In the genomic region with DNA sequence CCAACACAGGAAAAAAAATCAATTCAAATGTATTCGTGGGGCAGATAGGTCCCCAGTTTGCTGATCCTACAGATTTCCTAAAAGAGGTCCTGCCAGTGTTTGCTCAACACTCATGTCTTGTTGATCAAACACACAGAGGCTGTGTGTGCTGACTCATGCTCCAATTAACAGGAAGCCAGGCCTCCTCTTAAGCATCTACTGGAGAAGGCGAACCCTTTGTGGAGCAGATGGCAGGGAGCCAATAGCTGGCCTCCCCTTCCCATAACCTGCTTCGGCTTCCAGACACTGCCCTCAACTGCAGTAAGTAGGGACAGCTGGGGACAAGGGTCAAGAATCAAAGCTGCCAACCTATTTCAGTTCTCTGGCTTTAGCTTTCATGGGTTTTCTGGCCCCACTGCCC, we compare ENCODE assay signal across 9 mouse cellular contexts. TPM values are rescaled to one million over a fixed set of nuclear protein-coding genes. Genes with fewer than 3 reads are reported as not detected.
DNase-seq lines count a peak whose midpoint lies in the region; ATAC-seq and TF ChIP-seq lines count a peak whose summit lies in the region.
"Had no signal": no experiment of that assay in that cellular context is flagged by ENCODE, and none has a peak within 500 bp of the region (broad histone marks: within the 10 kb centered on the region; RNA-seq: fewer than 3 reads in every experiment).

No protein-coding gene starts in this region.

- H3K4me3 ChIP-seq in forebrain, embryonic 10.5 days, result no peak overlapping the region
- H3K4me3 ChIP-seq in forebrain, embryonic 11.5 days (ENCODE audit: low read depth, low read length), result no peak overlapping the region
- H3K4me3 ChIP-seq in MEL (ENCODE audit: control insufficient read depth in 1 of 2, insufficient read depth in 1 of 2, low read depth in 2 of 2, low read length in 2 of 2), result no peak overlapping the region
- H3K4me3 ChIP-seq in forebrain, embryonic 14.5 days (ENCODE audit: low read depth, low read length), result no peak overlapping the region
- no peak overlapping the region for H3K4me3 ChIP-seq in lung, postnatal 0 days (ENCODE audit: low read depth, low read length)

- WGBS in forebrain, embryonic 10.5 days, result 62% methylated on average over 3 of the region's 3 CpGs
- WGBS in forebrain, embryonic 11.5 days, result 50% methylated on average over 3 of the region's 3 CpGs
- WGBS in forebrain, embryonic 14.5 days, result 6% methylated on average over 3 of the region's 3 CpGs
- WGBS in lung, postnatal 0 days, result 2% methylated on average over 3 of the region's 3 CpGs

- no peak for TF ChIP-seq RAD21 in MEL (IDR thresholded peaks at IDR 0.05; ENCODE audit: low read depth, low read length)

- ATAC-seq in forebrain, embryonic 11.5 days (replicated peaks; ENCODE audit: low FRiP score), result no peak
- peak; percentile 62; the same call in 1 of the 2 replicates for ATAC-seq in forebrain, embryonic 14.5 days
- peak; percentile 67 for ATAC-seq in lung, postnatal 0 days

- H3K4me1 ChIP-seq in forebrain, embryonic 10.5 days, result peaks cover 19% of the 10 kb centered on the region
- H3K4me1 ChIP-seq in forebrain, embryonic 11.5 days (replicated peaks; ENCODE audit: control insufficient read depth, insufficient read depth, low read length), result peaks cover 4% of the 10 kb centered on the region; the same call in 1 of the 2 replicates
- no peaks in the 10 kb centered on the region for H3K4me1 ChIP-seq in MEL (ENCODE audit: control insufficient read depth in 1 of 2, insufficient read depth in 2 of 2, low read length in 2 of 2)
- peaks cover 9% of the 10 kb centered on the region for H3K4me1 ChIP-seq in forebrain, embryonic 14.5 days (ENCODE audit: control insufficient read depth, insufficient read depth, low read length)
- peaks cover 17% of the 10 kb centered on the region; the same call in 1 of the 2 replicates for H3K4me1 ChIP-seq in lung, postnatal 0 days (ENCODE audit: insufficient read depth, low read depth, low read length)

- H3K4me2 ChIP-seq in forebrain, embryonic 11.5 days (ENCODE audit: low read depth, low read length, severe bottlenecking), result no peak overlapping the region
- no peak overlapping the region for H3K4me2 ChIP-seq in forebrain, embryonic 14.5 days (ENCODE audit: low read length)
- 0 out of 2 replicates have a peak overlapping the region, but pooled peaks have one; percentile 4 for H3K4me2 ChIP-seq in lung, postnatal 0 days (replicated peaks; ENCODE audit: low read depth, low read length)

- no peaks in the 10 kb centered on the region for H3K79me2 ChIP-seq in MEL (ENCODE audit: control insufficient read depth, insufficient read depth, low read length, poor library complexity)

- no peaks in the 10 kb centered on the region for H3K27me3 ChIP-seq in forebrain, embryonic 10.5 days (ENCODE audit: poor library complexity, severe bottlenecking)
- H3K27me3 ChIP-seq in forebrain, embryonic 11.5 days (ENCODE audit: control insufficient read depth, insufficient read depth, low read length), result no peaks in the 10 kb centered on the region
- peaks cover 1 to 2% of the 10 kb centered on the region in 2 experiments; a peak in 2 of 4 replicates for H3K27me3 ChIP-seq in MEL (ENCODE audit: control insufficient read depth in 1 of 2, insufficient read depth in 2 of 2, low read length in 2 of 2)
- no peaks in the 10 kb centered on the region for H3K27me3 ChIP-seq in forebrain, embryonic 14.5 days (replicated peaks; ENCODE audit: control insufficient read depth, insufficient read depth, low read length)
- no peaks in the 10 kb centered on the region for H3K27me3 ChIP-seq in lung, postnatal 0 days (replicated peaks; ENCODE audit: insufficient read depth, low read length)

- peaks cover 7% of the 10 kb centered on the region; the same call in 1 of the 2 replicates for H3K9me3 ChIP-seq in forebrain, embryonic 10.5 days
- no peaks in the 10 kb centered on the region; the same call in 1 of the 2 replicates for H3K9me3 ChIP-seq in forebrain, embryonic 11.5 days (ENCODE audit: control insufficient read depth, low read length)
- no peaks in the 10 kb centered on the region for H3K9me3 ChIP-seq in MEL (replicated peaks; ENCODE audit: insufficient read depth, low read length)
- H3K9me3 ChIP-seq in forebrain, embryonic 14.5 days (replicated peaks; ENCODE audit: control insufficient read depth, low read length), result no peaks in the 10 kb centered on the region
- no peaks in the 10 kb centered on the region for H3K9me3 ChIP-seq in lung, postnatal 0 days (ENCODE audit: low read length)

- peak overlapping the region; percentile 46; the same call in 1 of the 2 replicates for H3K27ac ChIP-seq in forebrain, embryonic 10.5 days
- no peak overlapping the region for H3K27ac ChIP-seq in forebrain, embryonic 11.5 days (ENCODE audit: low read depth, low read length)
- H3K27ac ChIP-seq in MEL (ENCODE audit: control insufficient read depth, low read depth, low read length), result no peak overlapping the region
- no peak overlapping the region for H3K27ac ChIP-seq in forebrain, embryonic 14.5 days (ENCODE audit: low read depth, low read length)
- H3K27ac ChIP-seq in lung, postnatal 0 days (ENCODE audit: low read length), result peak overlapping the region; percentile 22; the same call in 1 of the 2 replicates

- H3K36me3 ChIP-seq in forebrain, embryonic 10.5 days (replicated peaks), result peaks cover 28% of the 10 kb centered on the region
- no peaks in the 10 kb centered on the region for H3K36me3 ChIP-seq in forebrain, embryonic 11.5 days (ENCODE audit: control insufficient read depth, insufficient read depth, low read length)
- H3K36me3 ChIP-seq in MEL (ENCODE audit: control insufficient read depth in 1 of 2, insufficient read depth in 2 of 2, low read length in 2 of 2), result no peaks in the 10 kb centered on the region
- H3K36me3 ChIP-seq in forebrain, embryonic 14.5 days (ENCODE audit: control insufficient read depth, insufficient read depth, low read length), result 0 out of 2 replicates have a peak, but pooled peaks cover 5% of the 10 kb centered on the region
- H3K36me3 ChIP-seq in lung, postnatal 0 days (ENCODE audit: insufficient read depth, low read length), result 0 out of 2 replicates have a peak, but pooled peaks cover 4% of the 10 kb centered on the region

- TF ChIP-seq CTCF in MEL (IDR thresholded peaks at IDR 0.05 in 2 of 3, conservative IDR thresholded peaks at IDR 0.05 in 1 of 3; ENCODE audit: control insufficient read depth in 1 of 3, insufficient read depth in 1 of 3, low read depth in 2 of 3, low read length in 3 of 3, poor library complexity in 1 of 3, severe bottlenecking in 1 of 3), result no peak
- peak; percentile 23; the same call in 1 of the 2 replicates for TF ChIP-seq CTCF in lung, postnatal 0 days (IDR thresholded peaks at IDR 0.05)

- no peak overlapping the region for H3K9ac ChIP-seq in forebrain, embryonic 11.5 days (ENCODE audit: low read length)
- no peak overlapping the region for H3K9ac ChIP-seq in MEL (ENCODE audit: control insufficient read depth, low read depth, low read length, poor library complexity, severe bottlenecking)
- no peak overlapping the region for H3K9ac ChIP-seq in forebrain, embryonic 14.5 days (ENCODE audit: low read length)
- H3K9ac ChIP-seq in lung, postnatal 0 days (replicated peaks; ENCODE audit: low read depth), result no peak overlapping the region

- DNase-seq in forebrain, embryonic 10.5 days (ENCODE audit: extremely low spot score, low spot score), result no peak
- no peak for DNase-seq in forebrain, embryonic 11.5 days (ENCODE audit: low spot score)
- DNase-seq in MEL (ENCODE audit: low read depth, low spot score), result peak; percentile 6
- peak; percentile 76 for DNase-seq in forebrain, embryonic 14.5 days (ENCODE audit: low spot score)
- DNase-seq in kidney, adult 11 months, result peak; percentile 37
- peak; percentile 94 for DNase-seq in lung, postnatal 0 days (ENCODE audit: low spot score)
- DNase-seq in urinary bladder, postnatal 14 days (ENCODE audit: low spot score), result peak; percentile 64
- DNase-seq in testis, postnatal 14 days (ENCODE audit: low spot score), result no peak

- no peak for TF ChIP-seq EP300 in MEL (IDR thresholded peaks at IDR 0.05; ENCODE audit: low read depth in 1 of 2, low read length in 2 of 2)
- TF ChIP-seq EP300 in lung, postnatal 0 days (IDR thresholded peaks at IDR 0.05), result peak; percentile 41

- no peak for TF ChIP-seq POLR2A in MEL (IDR thresholded peaks at IDR 0.05; ENCODE audit: control insufficient read depth in 1 of 2, insufficient read depth in 1 of 2, low read depth in 1 of 2, low read length in 2 of 2, poor library complexity in 1 of 2)

TF ChIP-seq in MEL, 35 proteins besides CTCF, POLR2A, EP300 and RAD21:
- TF ChIP-seq TBP (IDR thresholded peaks at IDR 0.05; ENCODE audit: low read depth, low read length) (no peak), SIN3A (IDR thresholded peaks at IDR 0.05; ENCODE audit: low read length) (no peak), ZC3H11A (IDR thresholded peaks at IDR 0.05; ENCODE audit: low read depth, low read length) (no peak), HCFC1 (IDR thresholded peaks at IDR 0.05; ENCODE audit: low read depth, low read length) (no peak), SMC3 (IDR thresholded peaks at IDR 0.05; ENCODE audit: low read depth, low read length) (no peak), ELF1 (IDR thresholded peaks at IDR 0.05; ENCODE audit: low read depth, low read length) (no peak), E2F4 (IDR thresholded peaks at IDR 0.05; ENCODE audit: borderline replicate concordance, low read depth, low read length) (no peak), KAT2A (conservative IDR thresholded peaks at IDR 0.05; ENCODE audit: low read depth, low read length) (no peak), CHD1 (IDR thresholded peaks at IDR 0.05; ENCODE audit: low read depth, low read length) (no peak), ETS1 (IDR thresholded peaks at IDR 0.05; ENCODE audit: low read depth, low read length) (no peak)

RNA-seq across cellular contexts. Expression of a gene that starts 58.1 kb away (rescaled TPM):
- 3.7 and 4.3 TPM in 2 replicates for polyA plus RNA-seq in forebrain, embryonic 10.5 days (2016; fragmentation: Nextera tagmentation; extraction: Ambion mirVana)
- polyA plus RNA-seq in forebrain, embryonic 11.5 days (2014; fragmentation: Nextera tagmentation; extraction: Ambion mirVana), result 5.8 and 7.4 TPM in 2 replicates
- total RNA-seq in MEL (2012; rRNA removed), result not detected in 2 replicates
- polyA plus RNA-seq in MEL (2012; ENCODE audit: insufficient read depth in 1 of 2, insufficient read length in 2 of 2, low read depth in 1 of 2, low replicate concordance in 2 of 2, missing spikeins in 1 of 2), result under 1 TPM in 1 of 2 experiments, not detected in 1; 0.10 TPM
- polyA plus RNA-seq in forebrain, embryonic 14.5 days (2014; fragmentation: Nextera tagmentation; extraction: Ambion mirVana), result 1.9 and 2.3 TPM in 2 replicates
- polyA plus RNA-seq in lung, postnatal 0 days (2015; fragmentation: Nextera tagmentation; extraction: Ambion mirVana), result 11.7 and 13.9 TPM in 2 replicates
- total RNA-seq: neutrophil, adult 5-6 weeks had no signal

Comparison
In these comparisons a context has a peak if more than half of its experiments do, and no peak if none do; other contexts are left out.
1. DNase-seq: peak in MEL (single experiment), forebrain, embryonic 14.5 days (single experiment), kidney, adult 11 months (single experiment), lung, postnatal 0 days (single experiment) and urinary bladder, postnatal 14 days (single experiment); none in forebrain, embryonic 10.5 days (single experiment), forebrain, embryonic 11.5 days (single experiment) and testis, postnatal 14 days (single experiment).
2. H3K27ac ChIP-seq: peak in forebrain, embryonic 10.5 days (single experiment) and lung, postnatal 0 days (single experiment); none in forebrain, embryonic 11.5 days (single experiment), MEL (single experiment) and forebrain, embryonic 14.5 days (single experiment).